Mouse (Mus musculus): ENCODE measurements around the gene Taok3.

GRCm38 (mm10) chr5:117111064-117111773 is 8.7 kb upstream of the Taok3 start:
- TF ChIP-seq CTCF (IDR thresholded peaks at IDR 0.05; ENCODE audit: low read depth), result peak; percentile 29
- no peak for TF ChIP-seq EP300 (IDR thresholded peaks at IDR 0.05; ENCODE audit: low read depth)
